ENCODE assay signal across 9 mouse cellular contexts in genomic region chr1:194618841-194619311, GRCm38 (mm10). TPM values are rescaled to one million over a fixed set of nuclear protein-coding genes. Genes with fewer than 3 reads are reported as not detected.
DNase-seq lines count a peak whose midpoint lies in the region; ATAC-seq lines count a peak whose summit lies in the region.
"Had no signal": no experiment of that assay in that cellular context is flagged by ENCODE, and none has a peak within 500 bp of the region (broad histone marks: within the 10 kb centered on the region; RNA-seq: fewer than 3 reads in every experiment).

No protein-coding gene starts in this region.

- peaks cover 45% of the 10 kb centered on the region for H3K4me1 ChIP-seq in hindbrain, embryonic 15.5 days (replicated peaks)

- no peaks in the 10 kb centered on the region for H3K36me3 ChIP-seq in hindbrain, embryonic 15.5 days

- 0 out of 2 replicates have a peak, but pooled peaks have one; percentile 46 for ATAC-seq in hindbrain, embryonic 15.5 days (ENCODE audit: low FRiP score, low read depth)

- H3K27ac ChIP-seq in hindbrain, embryonic 15.5 days (replicated peaks), result peak overlapping the region; percentile 94

- H3K4me2 ChIP-seq in hindbrain, embryonic 15.5 days, result peak overlapping the region; percentile 76

- H3K9me3 ChIP-seq in hindbrain, embryonic 15.5 days, result no peaks in the 10 kb centered on the region

- 2% methylated on average over 19 of the region's 19 CpGs for WGBS in hindbrain, embryonic 15.5 days

- peak; percentile 90 for DNase-seq in adipocyte (ENCODE audit: low spot score)
- DNase-seq in cerebellum, postnatal 25 days, result peak; percentile 83 to 91
- peak; percentile 85 for DNase-seq in gastrocnemius, adult 18-20 months (ENCODE audit: low spot score)
- DNase-seq in layer of hippocampus, postnatal 36 days, result peak; percentile 68 to 80
- peak; percentile 86 for DNase-seq in lung, postnatal 25 days (ENCODE audit: low spot score)
- DNase-seq in right cerebral cortex, adult 18-20 months, result peak; percentile 87
- DNase-seq in urinary bladder, postnatal 4 days (ENCODE audit: low spot score in 2 of 2), result peak; percentile 40 to 80

- no peaks in the 10 kb centered on the region for H3K27me3 ChIP-seq in hindbrain, embryonic 15.5 days

- H3K9ac ChIP-seq in hindbrain, embryonic 15.5 days, result peak overlapping the region; percentile 91

- H3K4me3 ChIP-seq in hindbrain, embryonic 15.5 days, result peak overlapping the region; percentile 99

RNA-seq across cellular contexts. Expression of gene Plxna2, which starts 0.9 kb away (rescaled TPM):
- 10 to 100 TPM in 1 of 2 experiments, 1 to 10 TPM in 1; 9.7 to 10.3 TPM for total RNA-seq in gastrocnemius, adult 18-20 months (2021)
- polyA plus RNA-seq in hindbrain, embryonic 15.5 days (2015; fragmentation: Nextera tagmentation; extraction: Ambion mirVana), result 30.7 and 32.8 TPM in 2 replicates
- total RNA-seq in layer of hippocampus, postnatal 36 days (2021), result 10 to 100 TPM; 65.0 to 73.0 TPM
- total RNA-seq: neutrophil, adult 5-6 weeks had no signal

Comparison
In these comparisons a context has a peak if more than half of its experiments do, and no peak if none do; other contexts are left out.
1. Peak in every context shown above with its lines: DNase-seq, ATAC-seq, H3K4me3 ChIP-seq and H3K27ac ChIP-seq.
2. RNA of gene Plxna2, which starts 0.9 kb away (total RNA-seq): 65.0 to 73.0 TPM in layer of hippocampus, postnatal 36 days; 9.7 to 10.3 TPM in gastrocnemius, adult 18-20 months; every median in the first group is over 4 times any median in the second.